ENCODE assay signal across 13 mouse cellular contexts in genomic region chr5:102719368-102719972, GRCm38 (mm10).
DNase-seq lines count a peak whose midpoint lies in the region; ATAC-seq and TF ChIP-seq lines count a peak whose summit lies in the region.
"Had no signal": no experiment of that assay in that cellular context is flagged by ENCODE, and none has a peak within 500 bp of the region (broad histone marks: within the 10 kb centered on the region; RNA-seq: fewer than 3 reads in every experiment).

No protein-coding gene starts in this region.

- no peaks in the 10 kb centered on the region for H3K27me3 ChIP-seq in forebrain, postnatal 0 days (ENCODE audit: insufficient read depth, low read length)
- H3K27me3 ChIP-seq in forebrain, embryonic 16.5 days (replicated peaks; ENCODE audit: control insufficient read depth, insufficient read depth, low read length) = no peaks in the 10 kb centered on the region
- no peaks in the 10 kb centered on the region for H3K27me3 ChIP-seq in midbrain, embryonic 14.5 days (ENCODE audit: control insufficient read depth, insufficient read depth, low read length)
- no peaks in the 10 kb centered on the region for H3K27me3 ChIP-seq in midbrain, embryonic 13.5 days
- H3K27me3 ChIP-seq in embryonic facial prominence, embryonic 15.5 days = no peaks in the 10 kb centered on the region
- H3K27me3 ChIP-seq: midbrain, embryonic 12.5 days; stomach, embryonic 15.5 days had no signal

- no peak overlapping the region for H3K4me2 ChIP-seq in forebrain, postnatal 0 days (ENCODE audit: low read depth)
- H3K4me2 ChIP-seq in forebrain, embryonic 16.5 days (ENCODE audit: low read length) = no peak overlapping the region
- H3K4me2 ChIP-seq in midbrain, embryonic 14.5 days (ENCODE audit: low read length) = no peak overlapping the region
- no peak overlapping the region for H3K4me2 ChIP-seq in midbrain, embryonic 13.5 days (replicated peaks)
- H3K4me2 ChIP-seq in embryonic facial prominence, embryonic 15.5 days (replicated peaks) = no peak overlapping the region
- H3K4me2 ChIP-seq: midbrain, embryonic 12.5 days; stomach, embryonic 15.5 days had no signal

- TF ChIP-seq CTCF in forebrain, postnatal 0 days (IDR thresholded peaks at IDR 0.05; ENCODE audit: low read depth) = no peak

- no peak overlapping the region for H3K9ac ChIP-seq in forebrain, postnatal 0 days
- H3K9ac ChIP-seq in forebrain, embryonic 16.5 days (replicated peaks; ENCODE audit: low read depth, low read length) = no peak overlapping the region
- H3K9ac ChIP-seq in midbrain, embryonic 14.5 days (replicated peaks; ENCODE audit: low read length) = no peak overlapping the region
- no peak overlapping the region for H3K9ac ChIP-seq in midbrain, embryonic 13.5 days (replicated peaks)
- H3K9ac ChIP-seq in embryonic facial prominence, embryonic 15.5 days = no peak overlapping the region
- H3K9ac ChIP-seq: midbrain, embryonic 12.5 days; stomach, embryonic 15.5 days had no signal

- peak; percentile 51 for ATAC-seq in forebrain, postnatal 0 days
- no peak for ATAC-seq in forebrain, embryonic 16.5 days
- no peak for ATAC-seq in midbrain, embryonic 14.5 days (ENCODE audit: low FRiP score, low TSS enrichment)
- ATAC-seq in midbrain, embryonic 13.5 days = no peak
- ATAC-seq in embryonic facial prominence, embryonic 15.5 days (ENCODE audit: insufficient number of reproducible peaks, low FRiP score, low TSS enrichment, low read depth) = peak; percentile 66

- no peaks in the 10 kb centered on the region for H3K4me1 ChIP-seq in forebrain, postnatal 0 days (ENCODE audit: insufficient read depth)
- H3K4me1 ChIP-seq in forebrain, embryonic 16.5 days (replicated peaks; ENCODE audit: control insufficient read depth, insufficient read depth, low read length) = no peaks in the 10 kb centered on the region; the same call in 1 of the 2 replicates
- H3K4me1 ChIP-seq in midbrain, embryonic 14.5 days (ENCODE audit: control insufficient read depth, insufficient read depth, low read length) = no peaks in the 10 kb centered on the region
- H3K4me1 ChIP-seq in midbrain, embryonic 13.5 days (replicated peaks) = no peaks in the 10 kb centered on the region
- H3K4me1 ChIP-seq in embryonic facial prominence, embryonic 15.5 days = peaks cover 16% of the 10 kb centered on the region
- H3K4me1 ChIP-seq: hindbrain, embryonic 10.5 days; midbrain, embryonic 12.5 days had no signal

- DNase-seq in forebrain, postnatal 0 days = peak; percentile 7
- peak; percentile 42 for DNase-seq in midbrain, embryonic 14.5 days
- peak; percentile 15 for DNase-seq in lung, postnatal 25 days (ENCODE audit: low spot score)
- no peak for DNase-seq in cerebellum, adult 8-10 months
- no peak for DNase-seq in urinary bladder, adult 18-20 months (ENCODE audit: low spot score in 2 of 2)
- DNase-seq: layer of hippocampus, postnatal 36 days; retina, postnatal 1 day had no signal

- H3K4me3 ChIP-seq in forebrain, postnatal 0 days (ENCODE audit: low read depth, low read length) = no peak overlapping the region
- H3K4me3 ChIP-seq in forebrain, embryonic 16.5 days (replicated peaks; ENCODE audit: low read length) = no peak overlapping the region
- H3K4me3 ChIP-seq in midbrain, embryonic 14.5 days (replicated peaks; ENCODE audit: low read depth, low read length) = no peak overlapping the region
- H3K4me3 ChIP-seq in midbrain, embryonic 13.5 days (replicated peaks) = no peak overlapping the region
- no peak overlapping the region for H3K4me3 ChIP-seq in embryonic facial prominence, embryonic 15.5 days (replicated peaks)
- H3K4me3 ChIP-seq: hindbrain, embryonic 10.5 days; midbrain, embryonic 12.5 days; stomach, embryonic 15.5 days had no signal

- WGBS in forebrain, postnatal 0 days = 68% methylated on average over 8 of the region's 8 CpGs
- 69% methylated on average over 8 of the region's 8 CpGs for WGBS in forebrain, embryonic 16.5 days
- WGBS in midbrain, embryonic 14.5 days = 73% methylated on average over 8 of the region's 8 CpGs
- WGBS in midbrain, embryonic 13.5 days = 68% methylated on average over 8 of the region's 8 CpGs
- WGBS in embryonic facial prominence, embryonic 15.5 days = 43% methylated on average over 8 of the region's 8 CpGs

- H3K36me3 ChIP-seq in forebrain, postnatal 0 days (ENCODE audit: insufficient read depth) = no peaks in the 10 kb centered on the region
- H3K36me3 ChIP-seq in forebrain, embryonic 16.5 days (ENCODE audit: control insufficient read depth, insufficient read depth) = no peaks in the 10 kb centered on the region
- H3K36me3 ChIP-seq in midbrain, embryonic 14.5 days (ENCODE audit: control insufficient read depth, insufficient read depth, low read length) = no peaks in the 10 kb centered on the region
- no peaks in the 10 kb centered on the region for H3K36me3 ChIP-seq in midbrain, embryonic 13.5 days
- H3K36me3 ChIP-seq in embryonic facial prominence, embryonic 15.5 days = no peaks in the 10 kb centered on the region
- H3K36me3 ChIP-seq: hindbrain, embryonic 10.5 days; midbrain, embryonic 12.5 days; stomach, embryonic 15.5 days had no signal

- H3K27ac ChIP-seq in forebrain, postnatal 0 days (ENCODE audit: low read depth, low read length) = no peak overlapping the region
- H3K27ac ChIP-seq in forebrain, embryonic 16.5 days (ENCODE audit: low read length) = no peak overlapping the region
- H3K27ac ChIP-seq in midbrain, embryonic 14.5 days (replicated peaks; ENCODE audit: low read depth, low read length) = no peak overlapping the region
- no peak overlapping the region for H3K27ac ChIP-seq in midbrain, embryonic 13.5 days
- H3K27ac ChIP-seq in embryonic facial prominence, embryonic 15.5 days (replicated peaks) = 0 out of 2 replicates have a peak overlapping the region, but pooled peaks have one; percentile 7
- H3K27ac ChIP-seq: hindbrain, embryonic 10.5 days; midbrain, embryonic 12.5 days; stomach, embryonic 15.5 days had no signal

- no peaks in the 10 kb centered on the region for H3K9me3 ChIP-seq in forebrain, postnatal 0 days (ENCODE audit: low read length)
- no peaks in the 10 kb centered on the region for H3K9me3 ChIP-seq in forebrain, embryonic 16.5 days (ENCODE audit: control insufficient read depth, low read length)
- no peaks in the 10 kb centered on the region for H3K9me3 ChIP-seq in midbrain, embryonic 14.5 days (ENCODE audit: control insufficient read depth, low read length)
- no peaks in the 10 kb centered on the region for H3K9me3 ChIP-seq in midbrain, embryonic 13.5 days
- H3K9me3 ChIP-seq in embryonic facial prominence, embryonic 15.5 days (replicated peaks) = no peaks in the 10 kb centered on the region
- H3K9me3 ChIP-seq: hindbrain, embryonic 10.5 days; midbrain, embryonic 12.5 days; stomach, embryonic 15.5 days had no signal

Comparison
In these comparisons a context has a peak if more than half of its experiments do, and no peak if none do; other contexts are left out.
1. ATAC-seq: peak in forebrain, postnatal 0 days (single experiment) and embryonic facial prominence, embryonic 15.5 days (single experiment); none in forebrain, embryonic 16.5 days (single experiment), midbrain, embryonic 14.5 days (single experiment) and midbrain, embryonic 13.5 days (single experiment).
2. DNase-seq: peak in forebrain, postnatal 0 days (single experiment), midbrain, embryonic 14.5 days (single experiment) and lung, postnatal 25 days (single experiment); none in cerebellum, adult 8-10 months (single experiment) and urinary bladder, adult 18-20 months (0 of 2).